Mouse (Mus musculus) spleen, adult 2 months (tissue): ENCODE data around the gene Wipf1. TPM values are rescaled to one million over a fixed set of nuclear protein-coding genes. Genes with fewer than 3 reads are reported as not detected.

ENCODE experiments used
- DNase-seq, 2 experiments: peaks; one replicate each; pipeline versions ENCODE4 v3.0.0 to v3.0.0-alpha.2; 2012 to 2021; ENCODE audit warnings: low spot score in 2 of 2, low read depth in 1 of 2
- H3K27ac ChIP-seq: fragments of 200-500 bp; 2 replicates; pipeline ENCODE4 v1.5.1; 2012; ENCODE audit warnings: low read length, inconsistent platforms; ENCODE audit not compliant: insufficient read depth
- H3K27me3 ChIP-seq: fragments of 200-500 bp; 2 replicates; pipeline ENCODE4 v1.6.1; 2012; ENCODE audit warnings: mild to moderate bottlenecking, moderate library complexity, low read length, inconsistent platforms; ENCODE audit not compliant: control insufficient read depth, insufficient read depth
- H3K36me3 ChIP-seq: fragments of 200-500 bp; 2 replicates; pipeline ENCODE4 v1.6.1; 2012; ENCODE audit warnings: mild to moderate bottlenecking, low read length, inconsistent platforms; ENCODE audit not compliant: control insufficient read depth, insufficient read depth
- H3K4me1 ChIP-seq: fragments of 200-500 bp; 2 replicates; pipeline ENCODE4 v1.6.1; 2011; ENCODE audit warnings: inconsistent platforms; ENCODE audit not compliant: control insufficient read depth, insufficient read depth, insufficient read length
- H3K4me3 ChIP-seq: fragments of 200-500 bp; 2 replicates; pipeline ENCODE4 v1.5.1; 2011; ENCODE audit warnings: mild to moderate bottlenecking, inconsistent platforms; ENCODE audit not compliant: insufficient read depth, insufficient read length; ENCODE audit errors: extremely low read depth
- CTCF ChIP-seq: fragments of 200-500 bp; IDR thresholded peaks from 2 replicates; pipeline ENCODE4 v1.5.1; 2011; ENCODE audit warnings: mild to moderate bottlenecking, inconsistent platforms; ENCODE audit not compliant: insufficient read depth, insufficient read length, insufficient replicate concordance; ENCODE audit errors: extremely low read depth
- POLR2A ChIP-seq: fragments of 200-500 bp; IDR thresholded peaks from 2 replicates; pipeline ENCODE4 v1.6.1; 2011; ENCODE audit warnings: low read depth, low read length, inconsistent platforms
- WGBS: fragments of 180-500 bp; shearing (Covaris S2); methylation state at CpG from one replicate; pipeline ENCODE4 v1.1.7; 2018; 5-methylcytosine and 5-hydroxymethylcytosine counted together
- polyA plus RNA-seq: library from polyadenylated mRNA; depleted of rRNA; stranded (reverse); fragments of >200 nt; gene quantifications from 2 replicates; pipeline ENCODE4 v1.2.3, GENCODE M21; 2012; rRNA removed

The Wipf1 gene
- polyA plus RNA-seq, 1 experiment, result 58.7 TPM

DNA sequence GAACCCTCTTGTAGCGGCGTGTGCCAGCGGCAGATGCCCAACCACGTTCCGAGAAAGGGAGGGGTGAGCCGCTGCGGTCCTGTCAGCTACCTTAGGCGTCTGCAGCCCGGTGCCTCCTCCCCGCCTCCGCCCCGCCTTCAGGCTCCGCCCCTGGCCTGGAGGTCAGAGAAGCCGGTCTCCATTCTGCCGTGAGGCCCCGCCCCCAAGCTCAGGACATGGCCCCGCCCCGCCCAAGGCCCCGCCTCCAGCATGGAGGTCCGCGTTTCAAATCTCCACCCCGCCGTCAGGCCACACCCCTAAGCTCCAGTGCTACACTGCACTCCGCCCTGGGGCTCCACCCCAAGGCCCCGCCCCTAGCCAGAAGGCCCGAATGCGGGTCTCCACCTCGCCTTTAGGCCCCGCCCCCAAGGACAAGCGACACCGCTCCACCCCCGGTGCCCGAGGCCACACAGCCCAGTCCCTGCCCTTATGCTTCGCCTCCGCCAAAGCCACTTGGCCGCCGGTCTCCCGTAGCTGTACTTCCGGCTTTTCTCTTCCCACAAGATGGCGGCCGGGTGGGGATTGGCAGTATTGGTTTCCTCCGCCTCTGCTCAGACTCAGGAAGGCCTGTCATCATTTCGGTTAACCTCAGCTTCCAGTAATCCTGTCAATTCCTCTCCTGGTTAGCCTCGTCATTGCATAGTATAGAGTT lies 143.0 kb downstream of the Wipf1 start, which contains the start of gene Gpr155:
Gpr155 (minus strand) TSS at position 217 of the 691 bp plus-strand sequence.
- H3K4me1 ChIP-seq, result peaks cover 7% of the 10 kb centered on the region
- WGBS, result 1% methylated on average over 41 of the region's 44 CpGs
- peaks cover 1% of the 10 kb centered on the region; the same call in 1 of the 2 replicates for H3K36me3 ChIP-seq
- peak; percentile 95 to 100 for DNase-seq
- peak within 1 kb of the TSS; percentile 55 for H3K27ac ChIP-seq
- no peak for TF ChIP-seq CTCF
- peak; percentile 59 for TF ChIP-seq POLR2A
- H3K4me3 ChIP-seq, result peak within 1 kb of the TSS; percentile 78
- no peaks in the 10 kb centered on the region for H3K27me3 ChIP-seq

- H3K36me3 ChIP-seq, result peaks cover 1% of the 10 kb centered on the region; the same call in 1 of the 2 replicates
- peaks cover 7% of the 10 kb centered on the region for H3K4me1 ChIP-seq
- no peak; the same call in 1 of the 2 replicates for TF ChIP-seq POLR2A
- no peak for TF ChIP-seq CTCF
- peak overlapping the region; percentile 78 for H3K4me3 ChIP-seq
- no peak for DNase-seq
- peak overlapping the region; percentile 35 for H3K27ac ChIP-seq
- WGBS, result 3% methylated on average over 29 of the region's 29 CpGs
- no peaks in the 10 kb centered on the region for H3K27me3 ChIP-seq
Observed at GRCm38 (mm10) chr2:73385641-73386355, 143.7 kb downstream of the Wipf1 start.

- Histone ChIP-seq H3K4me3 (peak overlapping the region; percentile 78; the same call in 1 of the 2 replicates), H3K27ac (no peak overlapping the region), H3K27me3 (no peaks in the 10 kb centered on the region), H3K4me1 (peaks cover 5% of the 10 kb centered on the region), H3K36me3 (peaks cover 4% of the 10 kb centered on the region; the same call in 1 of the 2 replicates)
- TF ChIP-seq CTCF, result no peak
- no peak for DNase-seq
- WGBS, result 30% methylated on average over 4 of the region's 4 CpGs
Observed at GRCm38 (mm10) chr2:73385172-73385571, 144.4 kb downstream of the Wipf1 start.

DNA sequence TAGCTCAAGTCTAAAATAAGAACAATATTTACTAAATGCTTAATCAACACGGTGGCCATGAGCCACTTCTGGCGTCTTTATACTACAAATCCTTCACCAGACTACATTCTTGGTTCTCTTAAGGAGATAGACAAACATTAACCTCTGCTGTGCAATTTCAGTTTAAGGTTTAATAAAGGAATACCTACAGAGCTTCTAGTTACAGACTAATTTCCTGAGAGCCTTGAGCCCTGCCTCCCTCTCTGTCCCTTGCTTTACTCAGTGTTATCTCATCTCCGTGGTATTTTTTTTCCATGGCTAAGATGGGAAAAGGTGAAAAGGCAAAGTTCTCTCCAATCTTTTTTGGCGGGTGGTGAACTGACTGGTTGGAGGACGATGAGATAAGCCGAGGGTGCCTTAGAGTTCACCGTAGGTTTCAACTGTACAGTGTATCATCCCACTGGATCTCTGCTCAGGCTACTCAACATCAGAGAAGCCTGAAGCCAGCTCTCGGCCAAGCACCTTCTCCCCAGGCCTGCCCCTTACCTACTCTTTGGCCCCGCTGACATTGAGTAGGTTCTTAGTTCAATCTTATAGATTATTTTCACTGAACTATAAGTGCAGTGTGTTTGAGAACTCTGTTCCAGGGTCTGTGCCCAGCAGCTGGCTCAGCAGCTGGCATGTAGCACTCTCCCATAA lies 149.1 kb downstream of the Wipf1 start:
- no peak for DNase-seq
- Histone ChIP-seq H3K27ac (no peak overlapping the region), H3K4me1 (0 out of 2 replicates have a peak, but pooled peaks cover 2% of the 10 kb centered on the region), H3K36me3 (peaks cover 9% of the 10 kb centered on the region; the same call in 1 of the 2 replicates), H3K4me3 (no peak overlapping the region), H3K27me3 (no peaks in the 10 kb centered on the region)
- TF ChIP-seq CTCF (no peak), POLR2A (no peak)
- WGBS, result 91% methylated on average over 9 of the region's 9 CpGs

GRCm38 (mm10) chr2:73379656-73380055 lies 149.9 kb downstream of the Wipf1 start:
- peaks cover 9% of the 10 kb centered on the region; the same call in 1 of the 2 replicates for H3K36me3 ChIP-seq
- no peaks in the 10 kb centered on the region for H3K4me1 ChIP-seq
- no peak for TF ChIP-seq CTCF
- no peak for TF ChIP-seq POLR2A
- no peak overlapping the region for H3K27ac ChIP-seq
- WGBS, result 89% methylated on average over 5 of the region's 5 CpGs
- H3K27me3 ChIP-seq, result no peaks in the 10 kb centered on the region
- no peak overlapping the region for H3K4me3 ChIP-seq
- no peak for DNase-seq

Other genes starting within 250 kb of the Wipf1 start
- gene Scrn3, start 217.1 kb downstream of the Wipf1 start, polyA plus RNA-seq, result 2.3 and 2.9 TPM in 2 replicates
- gene Cir1, start 217.0 kb downstream of the Wipf1 start, polyA plus RNA-seq, result 1.3 and 1.5 TPM in 2 replicates
- 3.6 and 5.3 TPM in 2 replicates for gene Gpr155, start 143.2 kb downstream of the Wipf1 start, polyA plus RNA-seq
- gene Chrna1, start 50.6 kb upstream of the Wipf1 start, polyA plus RNA-seq, result not detected in 2 replicates
- 0.62 and 0.91 TPM in 2 replicates for gene Chn1, start 245.6 kb upstream of the Wipf1 start, polyA plus RNA-seq